Mouse (Mus musculus) gastrocnemius, postnatal 36 days (tissue): ENCODE data around the gene Col23a1. TPM values are rescaled to one million over a fixed set of nuclear protein-coding genes. Genes with fewer than 3 reads are reported as not detected.

Source experiments
- DNase-seq, 2 experiments: peaks; one replicate each; pipeline ENCODE4 v3.0.0; 2022
- intact Hi-C: fragments of 180-260 bp; cut with DNase I; formaldehyde crosslinking; loops from one replicate; pipeline ENCODE4 v1.15.1; 2025
- total RNA-seq, 2 experiments: library from RNA; stranded (reverse); gene quantifications; 2 replicates each; pipeline ENCODE4 v1.2.3; 2021

The Col23a1 gene
- total RNA-seq, 2 experiments from 2014 or later, result 1.4 to 1.5 TPM

DNA sequence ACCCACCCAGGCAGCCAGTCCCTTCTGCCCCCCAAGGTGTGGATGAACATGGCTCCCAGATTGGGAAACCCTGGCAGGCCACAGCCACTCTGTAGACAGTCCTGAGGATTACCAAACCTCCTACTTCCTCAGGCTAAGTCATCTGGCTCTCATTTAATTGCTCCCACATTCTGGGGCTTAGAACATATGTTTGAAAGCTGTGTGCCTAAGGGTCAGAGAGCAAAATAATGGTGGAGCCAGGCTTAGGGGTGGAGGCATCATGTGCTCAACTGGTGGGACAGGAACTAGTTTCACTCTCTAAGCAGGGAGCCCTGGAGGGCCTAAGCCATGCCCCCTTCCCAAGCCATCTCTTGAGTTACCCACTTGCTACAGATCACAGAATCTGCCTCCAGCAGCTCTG is 233.5 kb downstream of the Col23a1 start:
- DNase-seq, result no peak
- intact Hi-C loops, result no loop called here

DNA sequence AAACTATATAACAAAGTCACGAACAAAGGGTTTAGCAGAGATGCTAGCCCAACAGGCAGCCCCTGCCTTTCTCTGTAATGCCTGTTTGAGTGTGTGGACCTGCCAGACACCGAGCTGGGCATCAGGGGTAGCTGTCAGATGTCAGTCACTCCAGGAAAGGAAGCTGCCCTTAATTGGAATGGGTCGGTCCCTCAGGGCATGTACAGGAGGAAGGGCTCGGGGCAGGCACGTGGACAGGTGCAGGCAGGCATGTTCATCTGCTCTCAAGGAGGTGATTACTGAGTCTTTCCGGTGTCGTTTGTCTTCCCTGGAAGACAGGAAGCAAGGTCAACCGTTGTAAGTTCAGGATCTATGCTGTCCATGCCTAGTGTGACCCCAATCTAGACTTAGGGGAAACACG is 233.9 kb downstream of the Col23a1 start:
- intact Hi-C loops, result no loop called here
- DNase-seq, result no peak

DNA sequence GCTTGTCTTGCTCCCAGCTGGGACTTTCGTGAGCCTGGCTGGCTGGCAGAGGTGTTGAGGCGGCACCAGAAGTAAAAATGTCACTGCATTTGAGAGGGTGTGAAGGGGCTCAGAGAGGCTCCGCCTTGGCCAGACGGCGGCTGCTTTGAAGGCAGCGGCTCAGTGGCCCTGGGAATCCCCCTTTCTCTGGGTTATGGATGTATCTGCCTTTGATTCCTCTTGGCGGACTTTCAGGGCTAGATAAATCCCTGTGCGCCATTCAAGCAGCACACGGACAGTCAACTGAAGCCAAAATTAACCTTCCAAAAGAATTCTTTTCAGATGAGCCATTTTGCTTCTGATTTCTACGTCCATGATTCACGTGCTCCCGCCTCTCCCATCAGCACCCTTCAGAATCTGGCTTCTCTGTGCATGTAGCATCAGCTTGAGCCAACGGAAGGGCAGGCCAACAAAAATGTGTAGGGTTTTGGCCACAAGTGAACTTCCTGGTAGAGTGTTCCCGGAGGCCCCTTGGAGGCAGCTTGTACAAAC is 237.0 kb downstream of the Col23a1 start:
- intact Hi-C loops, result no loop called here
- DNase-seq, result no peak

DNA sequence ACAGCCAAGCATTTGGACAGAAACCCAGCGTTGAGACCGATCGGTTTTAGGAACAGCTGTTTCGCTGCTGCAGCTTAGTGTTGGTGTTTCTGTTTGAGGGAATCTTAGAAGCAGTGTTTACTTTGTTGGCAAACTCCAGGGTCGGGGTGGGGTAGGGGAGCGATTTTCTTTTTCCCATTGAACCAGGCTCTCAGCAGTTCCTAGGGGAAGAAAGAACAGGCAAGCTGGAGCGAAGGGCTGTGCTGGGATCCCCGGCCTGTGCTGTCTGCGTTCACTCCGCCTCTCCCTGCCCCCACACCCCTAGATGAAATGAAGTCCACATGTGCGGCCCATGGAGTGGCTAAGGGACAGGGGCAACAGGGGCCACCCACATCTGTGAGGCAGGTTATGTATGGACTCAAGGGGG is 243.4 kb downstream of the Col23a1 start:
- DNase-seq, result no peak
- intact Hi-C loops, result loop anchor here (5.0 kb wide), 2 partner anchors 86 to 206 kb away; no protein-coding TSS in a partner anchor

DNA sequence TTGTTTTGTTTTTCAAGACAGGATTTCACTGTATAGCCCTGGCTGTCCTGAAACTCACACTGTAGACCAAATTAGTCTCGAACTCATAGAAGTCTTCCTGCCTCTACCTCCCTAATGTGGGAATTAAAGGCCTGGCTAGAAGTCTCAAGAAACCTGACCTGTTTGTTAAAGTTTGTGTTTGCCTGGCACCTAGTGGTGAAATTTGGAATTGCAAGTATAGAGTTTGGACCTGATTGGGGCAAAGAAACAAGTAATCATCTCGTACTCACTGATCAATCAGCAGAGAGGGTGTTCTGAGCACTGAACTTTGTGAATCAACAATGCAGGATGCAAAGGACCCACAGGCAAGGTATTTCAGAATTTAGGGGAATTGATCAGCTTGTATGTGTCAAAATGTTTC is 244.6 kb downstream of the Col23a1 start:
- intact Hi-C loops, result loop anchor here (1.0 to 5.0 kb wide), 3 partner anchors 87 to 245 kb away; partner anchors contain the start of gene Col23a1
- no peak for DNase-seq

DNA sequence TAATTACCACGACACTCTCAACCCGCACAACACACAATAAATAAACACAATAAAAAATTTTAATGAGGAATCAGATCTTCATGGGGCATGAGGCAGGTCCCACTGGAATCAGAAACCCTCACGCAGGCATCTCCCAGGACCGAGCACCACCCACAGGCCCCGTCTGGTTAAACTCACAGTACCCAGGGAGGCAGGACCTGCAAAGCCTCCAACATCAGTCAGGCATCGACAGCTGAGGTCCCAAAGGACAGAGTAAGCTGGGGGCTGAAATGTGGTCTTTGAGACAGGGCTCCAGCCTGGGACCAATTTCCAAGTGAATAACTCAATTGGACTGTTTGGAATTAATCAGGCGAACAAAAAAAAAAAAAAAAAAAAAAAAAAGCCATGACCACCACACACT is 248.7 kb downstream of the Col23a1 start:
- no peak for DNase-seq
- intact Hi-C loops, result no loop called here

DNA sequence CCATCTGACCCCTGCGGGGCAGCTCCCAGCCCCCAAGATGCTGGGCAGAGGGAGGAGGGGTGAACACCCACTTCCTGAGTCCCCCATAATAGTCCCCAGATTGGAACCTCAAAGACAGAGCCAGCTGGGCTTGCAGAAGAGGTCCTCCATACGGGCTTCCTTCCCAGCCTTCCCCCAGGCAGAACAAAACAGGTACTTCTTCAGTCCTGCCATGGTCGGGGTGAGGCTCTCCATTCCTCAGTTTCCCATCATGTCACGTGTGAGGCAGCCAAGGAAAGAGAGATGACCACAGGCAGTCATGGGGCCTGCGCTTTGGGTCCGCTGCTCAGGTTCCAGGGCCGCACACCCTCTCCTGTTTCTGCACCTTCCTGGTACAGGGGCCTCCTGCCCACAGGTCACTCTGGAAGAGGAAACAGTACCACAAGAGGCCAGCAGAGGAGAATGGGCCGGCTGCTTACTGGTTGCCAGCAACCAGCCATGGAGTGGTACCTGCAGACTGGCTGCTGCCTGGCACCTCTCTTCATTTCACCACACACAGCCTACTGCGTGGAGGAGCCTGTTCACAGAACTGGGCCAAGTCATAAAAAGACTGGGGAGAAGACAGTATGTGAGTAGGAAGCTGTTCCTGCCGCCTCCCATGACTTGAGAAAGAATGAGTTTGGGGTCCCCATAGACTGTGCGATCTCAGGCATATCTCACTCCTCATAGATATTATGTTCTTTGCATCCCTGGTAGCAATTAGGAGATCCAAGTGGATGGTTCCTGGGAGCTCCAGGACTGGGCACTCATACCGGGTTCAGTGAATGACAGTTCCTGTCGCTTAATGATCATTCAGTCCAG is 249.4 kb downstream of the Col23a1 start:
- intact Hi-C loops, result no loop called here
- DNase-seq, result no peak

DNA sequence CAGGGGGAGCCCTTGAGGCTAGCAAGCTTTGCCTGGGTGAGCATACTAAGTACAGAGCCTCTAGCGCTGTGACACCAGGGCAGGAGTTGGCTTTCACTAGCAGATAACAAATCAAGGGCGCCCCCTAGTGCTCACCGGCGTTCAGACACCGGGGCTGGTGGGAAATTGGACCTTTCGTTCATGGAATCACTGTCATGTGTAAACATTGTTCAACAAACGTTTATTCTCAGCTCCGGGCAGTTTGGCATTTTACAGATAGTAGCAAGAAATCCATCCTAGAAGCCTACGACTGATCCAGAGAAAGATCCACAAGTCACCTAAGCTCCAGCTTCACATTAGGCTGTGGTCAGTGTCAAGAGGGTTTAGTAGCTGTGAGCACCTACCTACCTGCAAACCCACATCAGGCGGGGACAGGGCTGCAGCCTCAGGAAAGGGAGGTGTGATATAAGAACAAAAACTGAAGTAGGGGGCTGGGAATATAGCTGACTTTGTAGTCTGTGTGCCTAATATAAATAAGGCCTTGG is 250.1 kb downstream of the Col23a1 start:
- intact Hi-C loops, result loop anchor here (2.0 kb wide), 1 partner anchor 39 kb away; no protein-coding TSS in a partner anchor
- peak; percentile 94 to 95 for DNase-seq

DNA sequence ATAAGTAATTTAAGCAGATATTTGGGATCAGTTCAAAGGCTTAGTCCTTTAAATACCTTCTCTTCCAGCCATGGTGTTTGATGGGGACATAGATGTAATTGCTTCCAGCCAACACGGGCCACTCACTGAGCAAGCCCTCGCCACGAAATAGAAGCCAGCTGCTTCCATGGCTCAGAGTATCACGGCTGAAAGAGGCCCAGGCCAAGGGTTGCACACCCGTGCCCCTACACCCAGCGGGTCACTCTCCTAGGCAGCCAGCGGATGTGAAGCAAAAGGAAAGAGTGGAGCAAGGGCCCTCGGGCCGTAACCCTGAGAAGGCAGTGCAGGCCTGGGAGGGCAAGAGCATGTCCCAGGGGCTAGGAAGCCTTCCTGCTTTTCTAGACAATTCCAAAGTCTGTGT is 252.7 kb downstream of the Col23a1 start:
- intact Hi-C loops, result no loop called here

DNA sequence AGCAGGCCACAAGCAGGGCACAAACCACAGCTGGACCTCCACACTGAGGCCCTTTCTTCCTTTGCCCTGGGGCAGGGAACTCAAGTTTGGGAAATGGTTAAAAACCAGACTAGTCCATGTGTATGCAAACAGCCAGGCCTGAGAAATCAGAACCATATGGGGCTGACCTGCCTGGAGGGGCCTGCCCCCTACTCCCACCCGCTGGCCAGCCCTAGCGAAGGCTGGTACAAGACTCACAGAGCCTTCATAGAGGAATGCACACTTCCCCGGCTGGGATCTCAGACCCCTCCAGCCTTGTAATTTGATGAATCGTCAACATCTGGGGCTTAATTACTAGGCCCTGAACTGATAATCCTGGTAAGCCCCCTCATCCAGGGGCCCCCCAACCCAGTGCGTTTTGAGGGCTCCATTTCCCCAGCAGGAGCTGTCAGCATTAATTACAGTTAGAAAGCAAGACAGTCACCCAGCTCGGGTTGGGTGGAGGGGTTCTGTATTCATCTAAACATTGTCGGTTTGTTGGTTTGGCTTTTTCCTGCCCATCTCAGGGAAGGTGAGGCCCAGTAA is 253.8 kb downstream of the Col23a1 start:
- no peak for DNase-seq
- intact Hi-C loops, result no loop called here

More for the DNA sequence above, 252.7 kb downstream of the Col23a1 start:
- no peak for DNase-seq

DNA sequence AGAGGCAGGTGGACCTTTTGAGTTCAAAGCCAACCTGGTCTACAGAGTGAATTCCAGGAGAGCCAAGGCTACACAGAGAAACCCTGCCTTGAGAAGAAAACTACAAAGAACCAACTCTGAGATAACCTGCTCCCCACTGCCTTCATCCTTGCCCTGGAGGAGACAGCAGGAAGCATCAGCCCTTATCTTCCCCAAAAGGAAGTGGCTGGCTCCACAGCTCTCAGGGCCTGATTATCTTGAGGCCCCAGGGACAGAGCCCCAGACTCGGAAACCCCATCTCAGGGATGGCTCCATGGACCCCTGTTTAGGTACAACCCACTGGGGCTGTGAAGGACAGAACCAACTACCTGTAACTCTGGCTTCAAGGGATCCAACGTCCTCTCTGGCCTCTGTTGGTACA is 254.7 kb downstream of the Col23a1 start:
- intact Hi-C loops, result no loop called here

DNA sequence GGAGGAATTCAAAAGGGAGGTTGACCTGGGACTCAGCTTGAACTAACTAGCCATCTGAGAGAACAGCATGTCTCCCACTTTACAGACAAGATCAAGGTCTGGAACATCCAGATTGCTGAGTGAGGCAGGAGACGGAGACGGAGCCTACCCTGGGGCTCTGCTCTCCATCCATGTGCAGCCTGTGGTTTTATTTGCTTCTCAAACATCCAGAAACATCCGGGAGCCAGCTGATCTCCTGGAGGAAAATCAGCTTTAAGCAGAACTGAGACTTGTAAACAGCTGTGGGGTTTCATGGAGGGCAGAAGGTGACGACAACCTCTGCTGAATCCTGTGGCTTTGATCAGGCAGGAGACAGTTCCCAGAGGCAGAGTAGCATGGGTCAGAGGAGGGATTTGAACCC is 256.1 kb downstream of the Col23a1 start:
- intact Hi-C loops, result no loop called here
- DNase-seq, result no peak

More for the DNA sequence above, 254.7 kb downstream of the Col23a1 start:
- DNase-seq, result no peak

DNA sequence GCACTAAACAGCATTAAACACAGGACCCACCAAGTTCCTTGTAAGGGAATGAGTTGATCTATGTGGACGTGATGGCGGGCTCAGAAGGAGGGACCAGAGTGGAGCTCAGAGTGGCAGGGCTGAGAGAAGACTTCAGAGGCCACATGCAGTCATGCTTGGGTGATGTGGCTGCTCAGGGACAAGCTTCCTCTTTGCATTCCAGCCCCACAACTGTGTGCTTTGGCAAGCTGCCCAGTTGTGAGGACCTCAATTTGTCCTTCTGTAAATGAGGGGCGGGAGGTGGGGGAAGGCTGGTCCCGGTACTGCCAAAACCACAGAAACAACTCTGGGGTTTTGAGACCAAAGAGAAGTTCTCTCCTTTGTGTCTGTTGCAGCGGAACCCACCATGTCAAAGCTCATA is 261.5 kb downstream of the Col23a1 start:
- intact Hi-C loops, result no loop called here
- DNase-seq, result no peak

DNA sequence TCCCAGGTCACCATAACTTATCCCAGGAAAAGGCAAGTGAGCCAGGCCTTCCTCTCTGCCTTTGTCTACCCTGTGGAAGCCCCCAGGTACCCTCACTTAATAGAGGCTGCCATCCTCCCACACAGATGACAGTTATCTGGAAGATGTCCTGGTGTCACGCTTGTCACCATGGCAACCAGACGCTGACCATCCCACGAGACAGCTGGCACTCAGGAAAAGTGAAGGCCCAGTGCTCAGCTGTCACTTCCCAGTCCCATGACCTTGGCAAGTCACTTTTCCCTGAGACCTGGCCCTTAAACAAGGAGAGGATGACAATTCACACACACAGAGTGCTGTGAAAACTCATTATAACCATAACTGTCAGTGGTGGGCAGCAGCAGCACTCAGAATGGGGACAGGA is 262.4 kb downstream of the Col23a1 start:
- no peak for DNase-seq
- intact Hi-C loops, result no loop called here

DNA sequence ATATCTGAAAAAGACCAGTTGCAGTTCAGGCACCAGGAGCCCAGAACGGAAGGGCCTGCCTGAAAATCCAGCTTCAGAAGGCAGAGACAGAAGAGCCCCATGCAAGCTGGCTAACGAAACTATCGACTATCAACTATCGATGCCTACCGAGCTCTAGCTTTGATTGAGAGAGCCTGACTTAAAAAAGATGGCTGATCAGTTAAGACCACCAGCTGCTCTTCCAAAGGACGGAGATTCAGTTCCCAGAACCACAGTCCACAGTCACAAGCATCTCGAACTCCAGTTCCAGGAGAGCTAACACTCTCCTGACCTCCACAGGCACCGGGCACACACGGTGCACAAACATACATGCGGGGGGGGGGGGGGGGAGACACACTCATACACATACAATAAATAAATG is 264.9 kb downstream of the Col23a1 start:
- no peak for DNase-seq
- intact Hi-C loops, result no loop called here

DNA sequence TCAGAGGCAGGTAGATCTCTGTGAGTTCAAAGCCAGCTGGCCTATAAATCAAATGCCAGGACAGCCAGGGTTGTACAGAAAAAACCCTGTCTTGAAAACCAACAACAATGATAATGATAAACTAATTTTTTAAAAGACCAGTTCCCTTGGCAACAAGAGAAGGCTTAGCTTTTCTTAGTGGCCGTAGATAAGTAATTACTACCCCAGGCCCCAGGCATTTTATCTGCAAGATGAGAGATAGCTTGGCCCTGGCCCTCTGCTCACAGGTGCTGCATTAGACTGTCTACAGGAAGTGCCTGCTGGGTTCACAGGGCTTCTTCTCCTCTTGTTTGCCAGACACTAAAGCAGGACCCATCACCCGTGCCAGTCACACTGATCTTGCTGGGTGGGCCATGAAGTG is 265.3 kb downstream of the Col23a1 start:
- intact Hi-C loops, result no loop called here
- no peak for DNase-seq

DNA sequence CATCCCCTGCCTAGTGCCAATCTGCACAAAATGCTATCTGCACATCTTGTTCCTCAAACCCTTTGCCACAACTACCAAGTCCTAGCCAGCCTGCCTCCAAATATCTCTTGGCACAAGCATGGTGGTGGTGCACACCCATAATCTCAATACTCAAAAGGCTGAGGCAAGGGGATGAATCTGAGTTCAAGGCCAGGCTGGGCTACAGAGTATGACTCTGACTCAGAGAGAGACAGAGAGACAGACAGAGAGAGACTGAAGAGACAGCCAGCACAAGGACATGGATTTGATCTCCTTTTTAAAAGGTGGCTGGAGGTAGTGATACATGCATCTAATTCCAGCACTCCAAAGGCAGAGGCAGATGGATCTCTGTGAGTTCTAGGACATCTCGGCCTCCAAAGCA is 273.6 kb downstream of the Col23a1 start:
- DNase-seq, result no peak
- intact Hi-C loops, result no loop called here

DNA sequence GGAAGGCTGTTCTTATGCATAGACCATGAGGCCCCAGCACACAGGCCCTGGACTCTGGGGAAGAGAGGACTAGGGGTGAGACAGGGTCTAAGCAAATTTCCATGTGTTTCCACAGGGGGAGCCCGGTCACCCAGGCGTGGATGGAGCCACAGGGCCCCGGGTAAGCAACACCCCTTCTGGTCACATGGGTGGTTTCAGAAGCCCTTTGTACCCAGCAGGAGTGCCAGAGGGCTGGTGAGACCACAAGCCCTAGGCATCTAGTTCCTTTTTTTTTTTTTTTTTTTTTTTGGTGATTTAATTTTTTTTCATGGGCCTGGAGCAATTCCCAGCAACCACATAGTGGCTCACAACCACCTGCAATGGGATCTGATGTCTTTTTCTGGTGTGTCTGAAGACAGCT is 275.3 kb downstream of the Col23a1 start:
- no peak for DNase-seq
- intact Hi-C loops, result no loop called here

DNA sequence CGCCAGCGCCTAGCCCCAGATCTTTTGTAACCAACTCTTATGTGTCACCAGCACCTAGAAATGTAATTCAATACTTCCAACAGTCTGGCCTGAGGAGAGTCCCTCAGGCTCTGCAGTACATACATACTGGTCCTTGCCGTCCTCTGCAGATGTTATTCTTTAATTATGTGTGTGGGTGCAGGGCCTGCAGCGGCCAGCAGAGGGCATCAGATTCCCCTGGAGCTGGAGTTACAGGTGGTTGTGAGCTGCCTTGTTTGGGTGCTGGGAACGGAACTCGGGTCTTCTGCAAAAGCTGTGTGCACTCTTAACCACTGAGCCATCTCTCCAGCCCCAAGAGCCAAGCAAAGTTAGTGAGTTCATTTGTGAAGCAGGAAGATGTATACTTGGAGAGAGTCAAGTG is 276.2 kb downstream of the Col23a1 start:
- intact Hi-C loops, result no loop called here
- DNase-seq, result no peak

DNA sequence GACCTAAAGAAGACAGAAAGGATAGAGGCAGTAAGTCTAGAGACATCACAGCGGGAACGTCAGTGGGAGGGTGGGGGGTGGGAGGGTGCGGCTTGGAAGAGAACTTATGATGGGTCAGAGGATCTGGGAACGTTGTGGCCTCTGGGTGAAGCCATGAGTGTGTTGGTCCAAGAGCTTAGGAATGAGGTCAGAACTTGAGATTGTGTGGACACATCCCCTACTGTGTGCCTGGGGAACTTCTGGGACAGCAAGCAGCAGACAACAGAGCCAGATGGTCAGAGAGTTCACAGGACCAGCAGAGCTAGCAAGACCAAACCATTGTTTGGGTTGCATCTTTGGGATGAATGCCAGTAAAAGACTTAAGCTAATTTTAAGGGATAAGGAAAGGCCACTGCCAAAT is 279.1 kb downstream of the Col23a1 start:
- intact Hi-C loops, result no loop called here
- DNase-seq, result no peak

DNA sequence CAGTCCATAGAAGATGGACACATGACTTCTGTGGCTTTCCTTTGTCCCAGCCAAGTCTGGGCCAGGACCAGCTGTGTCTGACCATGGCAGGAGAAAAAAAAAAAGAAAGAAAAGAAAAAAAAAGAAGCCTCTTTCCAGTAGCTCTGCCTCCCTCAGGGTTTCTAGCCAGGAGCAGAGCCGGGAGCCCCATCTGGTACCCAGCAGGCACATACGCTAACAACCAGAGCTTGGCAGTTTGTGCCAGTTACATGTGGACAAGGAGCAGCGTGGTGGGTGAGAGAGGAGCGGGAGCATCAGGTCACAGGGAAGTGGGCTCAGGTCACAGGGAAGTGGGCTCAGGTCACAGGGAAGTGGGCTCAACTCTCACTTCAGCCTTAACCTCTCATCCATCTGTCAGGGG is 286.7 kb downstream of the Col23a1 start:
- no peak for DNase-seq
- intact Hi-C loops, result no loop called here

DNA sequence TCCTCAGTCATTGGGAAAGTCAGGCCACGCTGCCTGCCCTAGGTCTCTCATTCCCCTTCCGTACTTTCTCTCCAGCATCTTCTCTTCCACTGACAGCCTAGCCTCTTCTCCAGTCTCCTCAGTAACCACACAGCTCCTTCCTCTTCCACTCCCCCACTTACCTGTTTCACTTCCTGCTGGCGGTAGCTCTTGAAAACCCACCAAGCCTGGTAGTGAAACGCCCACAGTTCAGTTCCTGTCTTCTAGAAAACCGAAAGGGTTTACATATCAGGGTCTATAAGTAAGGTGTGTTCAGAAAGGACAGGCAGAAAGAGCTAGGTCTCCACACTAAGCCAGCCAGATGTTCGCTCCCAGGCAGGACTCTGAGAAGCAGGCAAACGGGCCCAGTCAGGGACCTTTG is 287.9 kb downstream of the Col23a1 start:
- no peak for DNase-seq
- intact Hi-C loops, result no loop called here
